Mouse (Mus musculus) hindbrain, embryonic 11.5 days (tissue): ENCODE measurements around the gene Rccd1. TPM values are rescaled to one million over a fixed set of nuclear protein-coding genes. Genes with fewer than 3 reads are reported as not detected.
A peak's percentile ranks its signal among the peaks of the same experiment; 100 is the strongest.

ENCODE experiments used
- ATAC-seq: fragments of 200-750 bp; cut with Nextera tagmentation; 2 replicates; pipeline ENCODE4 v1.8.0; 2017; ENCODE audit warnings: mild to moderate bottlenecking, moderate TSS enrichment, moderate library complexity; ENCODE audit not compliant: low FRiP score
- DNase-seq: peaks from one replicate; pipeline ENCODE4 v3.0.0-alpha.2; 2015; ENCODE audit warnings: low spot score
- H3K27ac ChIP-seq: fragments of 300-500 bp; sonication (generic); 2 replicates; pipeline ENCODE4 v1.5.1; 2014; ENCODE audit warnings: mild to moderate bottlenecking, low read depth, low read length
- H3K27me3 ChIP-seq: fragments of 300-500 bp; sonication (generic); 2 replicates; pipeline ENCODE4 v1.6.1; 2014; ENCODE audit warnings: mild to moderate bottlenecking, low read length, moderate library complexity, mixed read lengths; ENCODE audit not compliant: control insufficient read depth, insufficient read depth
- H3K36me3 ChIP-seq: fragments of 300-500 bp; sonication (generic); 2 replicates; pipeline ENCODE4 v1.6.1; 2014; ENCODE audit warnings: mild to moderate bottlenecking, low read length, moderate library complexity, mixed read lengths; ENCODE audit not compliant: control insufficient read depth, insufficient read depth
- H3K4me1 ChIP-seq: fragments of 300-500 bp; sonication (generic); replicated peaks from 2 replicates; pipeline ENCODE4 v1.6.1; 2014; ENCODE audit warnings: low read length, mixed read lengths; ENCODE audit not compliant: control insufficient read depth, insufficient read depth
- H3K4me2 ChIP-seq: fragments of 300-500 bp; sonication (generic); replicated peaks from 2 replicates; pipeline ENCODE4 v1.6.1; 2014; ENCODE audit warnings: mild to moderate bottlenecking, low read depth, low read length
- H3K4me3 ChIP-seq: fragments of 300-500 bp; sonication (generic); 2 replicates; pipeline ENCODE4 v1.5.1; 2014; ENCODE audit warnings: low read depth, low read length
- H3K9ac ChIP-seq: fragments of 300-500 bp; sonication (generic); 2 replicates; pipeline ENCODE4 v1.6.1; 2014; ENCODE audit warnings: low read depth, low read length
- H3K9me3 ChIP-seq: fragments of 300-500 bp; sonication (generic); 2 replicates; pipeline ENCODE4 v1.6.1; 2016; ENCODE audit warnings: low read length; ENCODE audit not compliant: control insufficient read depth
- WGBS: fragments of 180-500 bp; shearing (Covaris S2); extraction: QIAGEN DNeasy Blood & Tissue Kit; methylation state at CpG from one replicate; pipeline ENCODE4 v1.1.7; 2014; 5-methylcytosine and 5-hydroxymethylcytosine counted together
- polyA plus RNA-seq: library from polyadenylated mRNA; unstranded; fragments of >200 nt; fragmentation: Nextera tagmentation; extraction: Ambion mirVana; gene quantifications from 2 replicates; pipeline ENCODE4 v1.2.1, GENCODE M21; 2014

Gene Rccd1
- polyA plus RNA-seq, 1 experiment from 2014 or later, result 11.7 TPM

DNA sequence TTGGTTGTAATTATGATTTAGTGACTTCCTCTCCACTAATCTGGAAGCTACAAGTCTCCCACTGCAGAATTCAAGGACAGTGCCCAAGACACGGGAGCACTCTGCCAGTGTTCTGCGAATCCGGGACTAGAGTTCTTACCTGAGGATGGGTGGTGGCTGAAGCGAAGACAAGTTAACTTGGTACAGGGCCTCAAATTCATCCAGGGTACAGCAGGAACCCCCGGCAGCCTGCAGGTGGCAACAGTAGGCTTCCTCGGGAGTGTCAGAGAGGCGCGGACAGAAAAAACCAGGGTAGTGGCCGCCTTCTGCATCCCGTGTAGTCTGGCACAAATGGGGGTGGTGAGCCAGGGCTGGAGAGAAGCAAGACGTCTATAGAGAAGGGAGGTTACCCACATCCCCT, 16.5 kb upstream of the Rccd1 start, which contains the start of gene Unc45a:
Gene Unc45a, minus strand, starts transcription at position 213 of the 400 bp plus-strand sequence.
- peak; percentile 78 for DNase-seq
- Histone ChIP-seq H3K4me2 (peak within 1 kb of the TSS; percentile 84), H3K9me3 (no peaks in the 10 kb centered on the region), H3K9ac (peak within 1 kb of the TSS; percentile 58), H3K27ac (peak within 1 kb of the TSS; percentile 74), H3K4me1 (peaks cover 10% of the 10 kb centered on the region; the same call in 1 of the 2 replicates), H3K4me3 (peak within 1 kb of the TSS; percentile 62), H3K36me3 (no peaks in the 10 kb centered on the region), H3K27me3 (no peaks in the 10 kb centered on the region)
- WGBS, result 4% methylated on average over 11 of the region's 11 CpGs
- peak; percentile 55 for ATAC-seq

DNA sequence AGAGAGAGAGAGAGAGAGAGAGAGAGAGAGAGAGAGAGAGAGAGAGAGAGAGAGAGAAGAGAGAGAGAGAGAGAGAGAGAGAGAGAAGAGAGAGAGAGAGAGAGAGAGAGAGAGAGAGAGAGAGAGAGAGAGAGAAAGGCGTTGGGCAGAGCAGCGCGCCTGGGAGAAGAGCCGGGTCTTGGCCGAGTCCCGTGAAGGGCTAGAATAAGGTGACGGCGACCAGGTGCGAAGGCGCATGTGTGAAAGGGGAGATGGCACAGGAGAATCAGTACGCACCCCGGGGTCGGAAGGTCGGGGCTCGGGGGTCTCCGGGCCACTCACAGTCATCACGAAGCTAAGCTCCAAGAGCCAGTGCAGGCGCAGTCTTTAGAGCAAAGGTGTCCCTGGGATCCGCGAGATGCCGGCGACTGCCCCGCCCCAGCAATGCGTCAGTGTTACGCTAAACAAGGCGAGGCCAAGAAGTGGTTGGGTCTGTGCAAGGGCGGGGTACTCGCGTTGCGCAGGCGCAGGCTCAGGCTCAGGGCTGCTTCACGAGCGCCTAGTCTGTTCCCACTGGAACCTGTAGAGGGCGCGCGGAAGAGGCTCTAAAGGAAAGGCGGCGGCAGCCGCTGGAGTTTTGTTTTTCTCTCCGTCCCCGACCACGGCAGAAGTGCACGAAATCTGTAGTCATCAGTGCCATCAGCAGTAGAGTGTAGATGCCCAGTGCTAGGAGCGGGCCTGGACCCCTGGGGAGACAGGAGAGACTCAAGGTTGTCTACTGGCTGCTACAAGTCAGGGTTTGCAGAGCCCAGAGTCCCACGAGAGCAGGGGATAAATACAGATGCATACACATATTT, 15.8 kb upstream of the Rccd1 start:
- Histone ChIP-seq H3K4me3 (peak overlapping the region; percentile 62), H3K9ac (peak overlapping the region; percentile 77), H3K4me1 (peaks cover 10% of the 10 kb centered on the region; the same call in 1 of the 2 replicates), H3K9me3 (no peaks in the 10 kb centered on the region), H3K4me2 (peak overlapping the region; percentile 84), H3K27ac (peak overlapping the region; percentile 74), H3K36me3 (no peaks in the 10 kb centered on the region; the same call in 1 of the 2 replicates), H3K27me3 (no peaks in the 10 kb centered on the region)
- ATAC-seq, result peak; percentile 95
- under 1% methylated on average over 45 of the region's 45 CpGs for WGBS
- DNase-seq, result peak; percentile 99

- peak overlapping the region; percentile 84 for H3K4me2 ChIP-seq
Measured at GRCm38 (mm10) chr7:80339371-80339770, 15.1 kb upstream of the Rccd1 start.

DNA sequence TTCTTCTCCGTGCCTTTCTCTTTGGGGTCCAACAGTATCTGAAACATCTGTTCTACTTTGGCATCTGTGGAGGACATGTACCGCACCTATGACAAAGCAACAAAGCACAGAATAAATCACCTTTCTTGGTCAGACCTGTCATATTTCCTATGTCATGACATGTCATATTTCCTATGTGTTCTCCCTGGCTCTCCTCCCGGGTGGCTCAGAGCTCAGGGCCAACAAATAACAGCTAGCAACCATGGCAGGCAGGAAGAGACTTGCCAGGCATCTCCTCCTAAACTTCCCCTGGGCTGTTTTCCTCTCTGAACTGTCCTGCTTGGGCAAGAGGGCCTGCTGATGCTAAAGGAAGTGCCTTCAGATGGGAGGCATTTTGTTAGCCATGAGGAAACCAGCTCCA, 12.7 kb upstream of the Rccd1 start:
- no peak for ATAC-seq
- 92% methylated on average over 3 of the region's 3 CpGs for WGBS

More at GRCm38 (mm10) chr7:80339371-80339770, 15.1 kb upstream of the Rccd1 start:
- H3K9ac ChIP-seq, result peak overlapping the region; percentile 77
- H3K27me3 ChIP-seq, result no peaks in the 10 kb centered on the region
- H3K9me3 ChIP-seq, result no peaks in the 10 kb centered on the region
- peaks cover 10% of the 10 kb centered on the region; the same call in 1 of the 2 replicates for H3K4me1 ChIP-seq
- ATAC-seq, result no peak
- H3K4me3 ChIP-seq, result peak overlapping the region; percentile 62
- peaks cover 4% of the 10 kb centered on the region; the same call in 1 of the 2 replicates for H3K36me3 ChIP-seq
- 13% methylated on average over 15 of the region's 17 CpGs for WGBS
- DNase-seq, result peak; percentile 42
- no peak overlapping the region for H3K27ac ChIP-seq

GRCm38 (mm10) chr7:80334848-80335247, 10.6 kb upstream of the Rccd1 start:
- 94% methylated on average over 4 of the region's 4 CpGs for WGBS
- Histone ChIP-seq H3K4me2 (no peak overlapping the region), H3K36me3 (peaks cover 27% of the 10 kb centered on the region; the same call in 1 of the 2 replicates), H3K27ac (no peak overlapping the region), H3K4me3 (no peak overlapping the region), H3K27me3 (no peaks in the 10 kb centered on the region), H3K9ac (no peak overlapping the region), H3K4me1 (peaks cover 4% of the 10 kb centered on the region; the same call in 1 of the 2 replicates), H3K9me3 (no peaks in the 10 kb centered on the region)
- DNase-seq, result no peak
- ATAC-seq, result no peak

More for the DNA sequence above, 12.7 kb upstream of the Rccd1 start:
- no peak overlapping the region for H3K27ac ChIP-seq
- DNase-seq, result no peak
- H3K4me2 ChIP-seq, result no peak overlapping the region
- H3K4me3 ChIP-seq, result no peak overlapping the region
- H3K9ac ChIP-seq, result no peak overlapping the region
- peaks cover 8% of the 10 kb centered on the region; the same call in 1 of the 2 replicates for H3K4me1 ChIP-seq
- no peaks in the 10 kb centered on the region for H3K27me3 ChIP-seq
- peaks cover 18% of the 10 kb centered on the region; the same call in 1 of the 2 replicates for H3K36me3 ChIP-seq
- no peaks in the 10 kb centered on the region for H3K9me3 ChIP-seq

- H3K27ac ChIP-seq, result no peak overlapping the region
- ATAC-seq (no peak), DNase-seq (no peak)
- no peak overlapping the region for H3K4me2 ChIP-seq
- no peaks in the 10 kb centered on the region for H3K4me1 ChIP-seq
- H3K9me3 ChIP-seq, result no peaks in the 10 kb centered on the region
- H3K27me3 ChIP-seq, result no peaks in the 10 kb centered on the region
- WGBS, result 95% methylated on average over 19 of the region's 19 CpGs
- peaks cover 27% of the 10 kb centered on the region; the same call in 1 of the 2 replicates for H3K36me3 ChIP-seq
- H3K9ac ChIP-seq, result no peak overlapping the region
- no peak overlapping the region for H3K4me3 ChIP-seq
Measured at GRCm38 (mm10) chr7:80331433-80331832, 7.2 kb upstream of the Rccd1 start.

- 92% methylated on average over 8 of the region's 8 CpGs for WGBS
- H3K36me3 ChIP-seq, result peaks cover 29% of the 10 kb centered on the region
Measured at GRCm38 (mm10) chr7:80330278-80330677, 6.0 kb upstream of the Rccd1 start.

DNA sequence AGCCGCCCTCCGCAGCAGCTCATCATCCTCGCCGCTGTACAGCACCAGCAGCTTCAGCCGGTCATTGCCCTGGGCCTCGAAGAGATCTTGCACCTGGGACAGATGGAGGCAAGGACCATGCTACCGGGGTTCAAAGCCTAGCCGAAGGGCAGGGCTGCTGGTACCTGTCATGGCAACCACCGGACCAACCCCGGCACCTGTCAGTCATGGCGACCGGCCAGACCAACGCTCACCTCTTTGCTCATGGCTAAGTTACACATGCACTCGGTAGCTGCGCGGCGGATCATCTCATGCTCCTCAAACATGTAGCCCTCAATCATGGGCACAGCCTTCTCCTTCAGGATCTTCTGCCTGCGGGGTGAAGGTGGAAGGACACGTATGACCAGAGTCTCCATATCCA, 1.8 kb upstream of the Rccd1 start:
- Histone ChIP-seq H3K9ac (no peak overlapping the region), H3K36me3 (peaks cover 9% of the 10 kb centered on the region; the same call in 1 of the 2 replicates), H3K4me2 (no peak overlapping the region), H3K9me3 (no peaks in the 10 kb centered on the region), H3K27me3 (no peaks in the 10 kb centered on the region), H3K27ac (no peak overlapping the region), H3K4me1 (peaks cover 3% of the 10 kb centered on the region; the same call in 1 of the 2 replicates), H3K4me3 (no peak overlapping the region)
- 95% methylated on average over 19 of the region's 19 CpGs for WGBS
- DNase-seq (no peak), ATAC-seq (no peak)

More at GRCm38 (mm10) chr7:80330278-80330677, 6.0 kb upstream of the Rccd1 start:
- Histone ChIP-seq H3K27ac (no peak overlapping the region), H3K9me3 (no peaks in the 10 kb centered on the region), H3K4me1 (no peaks in the 10 kb centered on the region), H3K4me2 (no peak overlapping the region), H3K27me3 (no peaks in the 10 kb centered on the region), H3K9ac (no peak overlapping the region), H3K4me3 (no peak overlapping the region)
- DNase-seq, result no peak
- ATAC-seq, result no peak
